Mouse (Mus musculus) adrenal gland, adult 2 months (tissue): ENCODE measurements at regions not wholly inside any gene's neighbourhood (a gene's known extent, or its start where the extent isn't known, plus 50 kb on each side); places are given as distances from the start of the nearest gene placed in this dataset.
"Not testable (repeated sequence)": the region's sequence is repeated elsewhere in the genome, so short reads cannot be mapped to it uniquely, and the experiment has no call there.

Source experiments
- DNase-seq: peaks from one replicate; pipeline ENCODE4 v3.0.0; 2021

GRCm38 (mm10) chr9:33442266-33442665 lies 806.2 kb downstream of the Ets1 start:
- no peak for DNase-seq

GRCm38 (mm10) chr9:33445902-33446301 lies 809.9 kb downstream of the Ets1 start:
- no peak for DNase-seq

- DNase-seq, result no peak
These were observed 839.1 kb downstream of the Ets1 start for GRCm38 (mm10) chr9:33475106-33475505.

GRCm38 (mm10) chr9:33482845-33483540 lies 847.0 kb downstream of the Ets1 start:
- DNase-seq, result no peak

GRCm38 (mm10) chr9:33483541-33483846 lies 847.5 kb downstream of the Ets1 start:
- no peak for DNase-seq

GRCm38 (mm10) chr9:33533101-33533810 lies 897.2 kb downstream of the Ets1 start:
- no peak for DNase-seq

- DNase-seq, result no peak
These were observed 907.3 kb downstream of the Ets1 start for GRCm38 (mm10) chr9:33543301-33543700.

GRCm38 (mm10) chr9:33546126-33546737 lies 910.2 kb downstream of the Ets1 start:
- no peak for DNase-seq

GRCm38 (mm10) chr9:33549395-33549794 lies 913.4 kb downstream of the Ets1 start:
- DNase-seq, result no peak

GRCm38 (mm10) chr9:33571990-33572389 lies 913.7 kb upstream of the Kirrel3 start:
- no peak for DNase-seq

- DNase-seq, result no peak
These were observed 874.2 kb upstream of the Kirrel3 start for GRCm38 (mm10) chr9:33611511-33611910.

- no peak for DNase-seq
These were observed 861.3 kb upstream of the Kirrel3 start for GRCm38 (mm10) chr9:33624378-33624777.

GRCm38 (mm10) chr9:33629731-33630473 lies 855.8 kb upstream of the Kirrel3 start:
- no peak for DNase-seq

- DNase-seq, result no peak
These were observed 822.7 kb upstream of the Kirrel3 start for GRCm38 (mm10) chr9:33662978-33663377.

GRCm38 (mm10) chr9:33681129-33681528 lies 804.6 kb upstream of the Kirrel3 start:
- no peak for DNase-seq

GRCm38 (mm10) chr9:33691731-33692130 lies 794.0 kb upstream of the Kirrel3 start:
- DNase-seq, result no peak

GRCm38 (mm10) chr9:33717614-33718013 lies 768.1 kb upstream of the Kirrel3 start:
- no peak for DNase-seq

- DNase-seq, result no peak
These were observed 760.9 kb upstream of the Kirrel3 start for GRCm38 (mm10) chr9:33724811-33725210.

GRCm38 (mm10) chr9:33728058-33728457 lies 757.6 kb upstream of the Kirrel3 start:
- not testable (repeated sequence) for DNase-seq

GRCm38 (mm10) chr9:33760701-33761100 lies 725.0 kb upstream of the Kirrel3 start:
- no peak for DNase-seq

GRCm38 (mm10) chr9:33766235-33766634 lies 719.5 kb upstream of the Kirrel3 start:
- no peak for DNase-seq

GRCm38 (mm10) chr9:33769811-33770210 lies 715.9 kb upstream of the Kirrel3 start:
- DNase-seq, result no peak

GRCm38 (mm10) chr9:33774178-33774577 lies 711.5 kb upstream of the Kirrel3 start:
- DNase-seq, result no peak
